Mouse (Mus musculus) stomach, embryonic 14.5 days (tissue): Measurements from ENCODE around the gene Itpr1. TPM values are rescaled to one million over a fixed set of nuclear protein-coding genes. Genes with fewer than 3 reads are reported as not detected.
A peak's percentile ranks its signal among the peaks of the same experiment; 100 is the strongest.

Experiments
- ATAC-seq: fragments of 200-750 bp; cut with Nextera tagmentation; 2 replicates; pipeline ENCODE4 v1.8.0; 2017; ENCODE audit warnings: low read depth, moderate TSS enrichment; ENCODE audit not compliant: insufficient number of reproducible peaks, insufficient read depth, low FRiP score
- H3K27ac ChIP-seq: fragments of 300-500 bp; sonication (generic); 2 replicates; pipeline ENCODE4 v1.5.1; 2014; ENCODE audit warnings: mild to moderate bottlenecking, low read length, moderate library complexity, mixed read lengths
- H3K27me3 ChIP-seq: fragments of 300-500 bp; sonication (generic); 2 replicates; pipeline ENCODE4 v1.6.1; 2014; ENCODE audit warnings: low read length, control low read depth, mixed read lengths; ENCODE audit not compliant: control insufficient read depth, insufficient read depth
- H3K36me3 ChIP-seq: fragments of 300-500 bp; sonication (generic); 2 replicates; pipeline ENCODE4 v1.6.1; 2014; ENCODE audit warnings: mild to moderate bottlenecking, control low read depth, low read length, moderate library complexity, mixed read lengths; ENCODE audit not compliant: control insufficient read depth, insufficient read depth
- H3K4me1 ChIP-seq: fragments of 300-500 bp; sonication (generic); 2 replicates; pipeline ENCODE4 v1.6.1; 2014; ENCODE audit warnings: low read length, control low read depth, mixed read lengths; ENCODE audit not compliant: control insufficient read depth, insufficient read depth
- H3K4me2 ChIP-seq: fragments of 300-500 bp; sonication (generic); replicated peaks from 2 replicates; pipeline ENCODE4 v1.6.1; 2014; ENCODE audit warnings: low read depth, low read length, control low read depth
- H3K4me3 ChIP-seq: fragments of 300-500 bp; sonication (generic); 2 replicates; pipeline ENCODE4 v1.5.1; 2014; ENCODE audit warnings: low read depth, low read length, control low read depth
- H3K9ac ChIP-seq: fragments of 300-500 bp; sonication (generic); replicated peaks from 2 replicates; pipeline ENCODE4 v1.6.1; 2014; ENCODE audit warnings: low read depth, mild to moderate bottlenecking, control low read depth, low read length, moderate library complexity, mixed read lengths
- H3K9me3 ChIP-seq: fragments of 300-500 bp; sonication (generic); 2 replicates; pipeline ENCODE4 v1.6.1; 2016; ENCODE audit warnings: low read depth, low read length, control low read depth; ENCODE audit not compliant: control insufficient read depth
- WGBS: fragments of 180-500 bp; shearing (Covaris S2); extraction: QIAGEN DNeasy Blood & Tissue Kit; methylation state at CpG from one replicate; pipeline ENCODE4 v1.1.7; 2014; 5-methylcytosine and 5-hydroxymethylcytosine counted together
- polyA plus RNA-seq: library from polyadenylated mRNA; unstranded; fragments of >200 nt; fragmentation: Nextera tagmentation; extraction: Ambion mirVana; gene quantifications from 2 replicates; pipeline ENCODE4 v1.2.1, GENCODE M21; 2014

The Itpr1 gene
- polyA plus RNA-seq, 1 experiment from 2014 or later = 13.5 TPM

- ATAC-seq = peak; percentile 16; the same call in 1 of the 2 replicates
- peaks cover 17% of the 10 kb centered on the region for H3K4me1 ChIP-seq
- peak overlapping the region; percentile 76; the same call in 1 of the 2 replicates for H3K27ac ChIP-seq
- no peaks in the 10 kb centered on the region for H3K9me3 ChIP-seq
- H3K27me3 ChIP-seq = no peaks in the 10 kb centered on the region
- no peak overlapping the region for H3K9ac ChIP-seq
- 32% methylated on average over 7 of the region's 7 CpGs for WGBS
- H3K4me2 ChIP-seq = no peak overlapping the region
- no peaks in the 10 kb centered on the region for H3K36me3 ChIP-seq
- no peak overlapping the region for H3K4me3 ChIP-seq
These were observed 356.7 kb downstream of the Itpr1 start for GRCm38 (mm10) chr6:108569460-108570187.

DNA sequence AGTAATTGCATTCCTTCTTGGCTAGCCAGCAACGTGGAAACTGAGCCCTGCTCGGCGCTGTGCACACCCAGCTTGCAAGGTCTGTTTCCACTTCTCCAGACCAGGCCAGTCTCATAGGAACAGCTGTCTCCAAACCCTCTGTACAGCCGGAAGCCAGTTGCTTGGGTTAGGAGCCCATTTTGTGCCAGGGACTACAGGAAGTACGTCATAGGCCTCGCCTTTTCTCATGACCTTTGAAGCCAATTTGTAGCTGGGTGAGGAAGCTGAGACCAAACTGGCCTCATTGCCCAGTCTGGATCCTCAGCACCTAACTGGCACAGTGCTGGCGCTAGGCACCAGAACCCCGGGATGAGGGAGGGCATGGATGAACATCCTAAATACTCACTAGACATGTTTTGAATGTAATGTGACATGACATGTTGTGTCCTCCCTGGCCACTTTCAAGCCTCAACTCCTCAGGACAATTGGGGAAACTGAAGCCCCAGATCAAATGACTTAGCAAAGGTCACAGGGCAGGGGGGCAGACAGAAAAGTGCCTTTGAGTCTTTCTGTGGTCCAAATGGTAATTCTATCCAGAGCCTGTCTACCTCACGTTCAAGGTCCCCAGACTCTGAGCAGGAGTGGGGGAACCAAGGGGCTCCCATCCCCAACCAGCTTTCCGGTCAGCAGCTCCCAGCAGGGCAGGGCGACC is 357.6 kb downstream of the Itpr1 start:
- H3K9ac ChIP-seq = no peak overlapping the region
- no peaks in the 10 kb centered on the region for H3K36me3 ChIP-seq
- H3K9me3 ChIP-seq = no peaks in the 10 kb centered on the region
- H3K4me1 ChIP-seq = peaks cover 17% of the 10 kb centered on the region
- H3K4me3 ChIP-seq = peak overlapping the region; percentile 18; the same call in 1 of the 2 replicates
- peak overlapping the region; percentile 45 for H3K4me2 ChIP-seq
- no peaks in the 10 kb centered on the region for H3K27me3 ChIP-seq
- H3K27ac ChIP-seq = peak overlapping the region; percentile 76
- WGBS = 23% methylated on average over 11 of the region's 11 CpGs
- ATAC-seq = peak; percentile 26; the same call in 1 of the 2 replicates

- H3K9ac ChIP-seq = no peak overlapping the region; the same call in 1 of the 2 replicates
These were observed 358.2 kb downstream of the Itpr1 start for GRCm38 (mm10) chr6:108571042-108571590.

GRCm38 (mm10) chr6:108572646-108573045 is 359.8 kb downstream of the Itpr1 start:
- Histone ChIP-seq H3K27ac (no peak overlapping the region), H3K4me3 (no peak overlapping the region), H3K36me3 (no peaks in the 10 kb centered on the region), H3K4me2 (no peak overlapping the region), H3K9ac (no peak overlapping the region), H3K27me3 (no peaks in the 10 kb centered on the region), H3K9me3 (no peaks in the 10 kb centered on the region), H3K4me1 (peaks cover 15% of the 10 kb centered on the region)
- WGBS = 45% methylated on average over 7 of the region's 7 CpGs
- no peak for ATAC-seq

More at GRCm38 (mm10) chr6:108571042-108571590, 358.2 kb downstream of the Itpr1 start:
- Histone ChIP-seq H3K4me1 (peaks cover 17% of the 10 kb centered on the region), H3K9me3 (no peaks in the 10 kb centered on the region), H3K36me3 (no peaks in the 10 kb centered on the region), H3K4me2 (peak overlapping the region; percentile 45), H3K27me3 (no peaks in the 10 kb centered on the region), H3K4me3 (peak overlapping the region; percentile 18), H3K27ac (peak overlapping the region; percentile 76)
- ATAC-seq = peak; percentile 91
- 1% methylated on average over 21 of the region's 21 CpGs for WGBS

GRCm38 (mm10) chr6:108577056-108577455 is 364.2 kb downstream of the Itpr1 start:
- no peak overlapping the region for H3K4me3 ChIP-seq
- H3K27ac ChIP-seq = no peak overlapping the region
- no peak overlapping the region for H3K9ac ChIP-seq
- no peaks in the 10 kb centered on the region for H3K36me3 ChIP-seq
- no peaks in the 10 kb centered on the region for H3K4me1 ChIP-seq
- H3K4me2 ChIP-seq = no peak overlapping the region
- no peak for ATAC-seq
- 92% methylated on average over 6 of the region's 6 CpGs for WGBS
- H3K9me3 ChIP-seq = no peaks in the 10 kb centered on the region
- H3K27me3 ChIP-seq = no peaks in the 10 kb centered on the region

DNA sequence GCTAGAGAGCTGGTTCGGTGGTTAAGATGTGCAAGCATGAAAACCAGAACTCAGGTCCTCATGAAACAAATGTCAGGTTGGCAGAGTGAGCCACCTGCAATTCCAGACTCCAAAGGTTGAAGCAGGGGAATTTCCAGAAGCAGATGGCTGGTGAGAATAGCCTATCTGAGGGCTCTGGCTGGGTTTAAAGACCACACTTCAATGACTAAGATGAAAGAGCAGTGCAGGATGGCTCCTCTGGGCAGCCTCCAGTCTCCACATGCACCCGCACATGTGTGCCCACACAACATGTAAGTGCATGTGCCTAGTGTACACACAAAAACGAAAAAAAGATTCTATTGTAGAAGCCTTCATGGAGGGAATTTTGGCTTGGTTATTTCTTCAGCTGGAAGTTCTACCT is 375.5 kb downstream of the Itpr1 start:
- ATAC-seq = no peak

DNA sequence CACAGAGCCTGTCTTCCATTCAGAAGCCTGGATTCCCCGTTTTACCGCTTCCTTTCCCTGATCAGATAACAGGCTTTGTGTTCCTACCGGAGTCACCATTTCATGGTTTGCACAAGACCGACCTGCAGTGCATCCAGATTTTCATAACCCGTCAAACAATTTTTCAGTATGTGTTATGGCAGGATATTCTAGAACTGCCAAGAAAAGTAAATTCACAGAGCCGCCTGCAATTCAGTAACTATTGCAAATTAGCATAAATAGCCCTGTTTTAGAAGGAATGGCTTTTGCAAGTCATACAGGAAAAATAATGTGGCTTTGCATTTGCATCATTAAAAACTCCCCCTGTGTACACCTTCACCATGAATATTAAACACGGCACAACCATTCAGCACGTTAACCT is 379.3 kb downstream of the Itpr1 start:
- ATAC-seq = no peak
- 65% methylated on average over 8 of the region's 8 CpGs for WGBS
- H3K27me3 ChIP-seq = no peaks in the 10 kb centered on the region
- H3K9ac ChIP-seq = no peak overlapping the region
- H3K9me3 ChIP-seq = no peaks in the 10 kb centered on the region
- H3K36me3 ChIP-seq = no peaks in the 10 kb centered on the region
- H3K4me3 ChIP-seq = no peak overlapping the region
- no peak overlapping the region for H3K4me2 ChIP-seq
- no peaks in the 10 kb centered on the region for H3K4me1 ChIP-seq
- no peak overlapping the region for H3K27ac ChIP-seq

More for the DNA sequence above, 375.5 kb downstream of the Itpr1 start:
- no peak overlapping the region for H3K9ac ChIP-seq
- no peak overlapping the region for H3K27ac ChIP-seq
- no peaks in the 10 kb centered on the region for H3K27me3 ChIP-seq
- H3K36me3 ChIP-seq = no peaks in the 10 kb centered on the region
- no peak overlapping the region for H3K4me3 ChIP-seq
- WGBS = 83% methylated on average over 3 of the region's 3 CpGs
- H3K4me2 ChIP-seq = no peak overlapping the region
- H3K9me3 ChIP-seq = no peaks in the 10 kb centered on the region
- no peaks in the 10 kb centered on the region for H3K4me1 ChIP-seq

DNA sequence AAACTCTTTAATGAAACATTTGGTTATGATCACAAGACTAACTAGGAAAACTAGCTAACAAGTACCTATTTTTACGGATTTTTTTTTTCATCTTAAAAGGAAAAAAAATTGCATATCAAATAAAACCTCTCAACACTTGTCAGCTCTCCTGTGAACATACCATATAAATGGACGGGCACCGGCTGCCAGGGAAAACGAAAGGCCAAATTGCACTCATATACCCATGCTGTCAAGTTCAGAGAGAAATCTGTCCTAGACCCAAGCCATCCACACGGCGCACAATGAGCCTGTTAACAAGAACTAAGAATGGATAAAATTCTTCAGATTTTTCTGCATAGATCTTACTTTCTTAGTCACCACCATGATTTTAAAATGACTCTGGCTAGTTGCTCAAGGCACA is 379.7 kb downstream of the Itpr1 start:
- no peaks in the 10 kb centered on the region for H3K9me3 ChIP-seq
- no peak overlapping the region for H3K4me3 ChIP-seq
- H3K4me2 ChIP-seq = no peak overlapping the region
- 80% methylated on average over 6 of the region's 6 CpGs for WGBS
- no peaks in the 10 kb centered on the region for H3K36me3 ChIP-seq
- H3K9ac ChIP-seq = no peak overlapping the region
- no peak overlapping the region for H3K27ac ChIP-seq
- no peaks in the 10 kb centered on the region for H3K4me1 ChIP-seq
- no peaks in the 10 kb centered on the region for H3K27me3 ChIP-seq
- ATAC-seq = no peak
